Mouse (Mus musculus) hindbrain, embryonic 14.5 days (tissue): ENCODE data around the gene Taf3. TPM values are rescaled to one million over a fixed set of nuclear protein-coding genes. Genes with fewer than 3 reads are reported as not detected.
A peak's percentile ranks its signal among the peaks of the same experiment; 100 is the strongest.

Experiments
- ATAC-seq: fragments of 200-750 bp; cut with Nextera tagmentation; 2 replicates; pipeline ENCODE4 v1.8.0; 2017; ENCODE audit warnings: moderate number of reproducible peaks, mild to moderate bottlenecking, moderate TSS enrichment, moderate library complexity; ENCODE audit not compliant: low FRiP score
- DNase-seq: peaks from one replicate; pipeline ENCODE4 v3.0.0-alpha.2; 2015; ENCODE audit warnings: low spot score
- H3K27ac ChIP-seq: fragments of 300-500 bp; sonication (generic); 2 replicates; pipeline ENCODE4 v1.5.1; 2014; ENCODE audit warnings: mild to moderate bottlenecking, moderate library complexity
- H3K27me3 ChIP-seq: fragments of 300-500 bp; sonication (generic); 2 replicates; pipeline ENCODE4 v1.6.1; 2014; ENCODE audit warnings: mild to moderate bottlenecking, low read length, mixed read lengths; ENCODE audit not compliant: control insufficient read depth, insufficient read depth
- H3K36me3 ChIP-seq: fragments of 300-500 bp; sonication (generic); replicated peaks from 2 replicates; pipeline ENCODE4 v1.6.1; 2014; ENCODE audit not compliant: control insufficient read depth, insufficient read depth
- H3K4me1 ChIP-seq: fragments of 300-500 bp; sonication (generic); replicated peaks from 2 replicates; pipeline ENCODE4 v1.6.1; 2014; ENCODE audit warnings: antibody characterized with exemption, low read length, mixed read lengths; ENCODE audit not compliant: control insufficient read depth, insufficient read depth
- H3K4me2 ChIP-seq: fragments of 300-500 bp; sonication (generic); replicated peaks from 2 replicates; pipeline ENCODE4 v1.6.1; 2014; ENCODE audit warnings: mild to moderate bottlenecking, moderate library complexity
- H3K4me3 ChIP-seq: fragments of 300-500 bp; sonication (generic); replicated peaks from 2 replicates; pipeline ENCODE4 v1.5.1; 2014; ENCODE audit warnings: mild to moderate bottlenecking, low read length
- H3K9ac ChIP-seq: fragments of 300-500 bp; sonication (generic); 2 replicates; pipeline ENCODE4 v1.6.1; 2014
- H3K9me3 ChIP-seq: fragments of 300-500 bp; sonication (generic); 2 replicates; pipeline ENCODE4 v1.6.1; 2016; ENCODE audit warnings: low read length; ENCODE audit not compliant: control insufficient read depth
- WGBS: fragments of 180-500 bp; shearing (Covaris S2); extraction: QIAGEN DNeasy Blood & Tissue Kit; methylation state at CpG from one replicate; pipeline ENCODE4 v1.1.7; 2014; 5-methylcytosine and 5-hydroxymethylcytosine counted together
- polyA plus RNA-seq: library from polyadenylated mRNA; unstranded; fragments of >200 nt; fragmentation: Nextera tagmentation; extraction: Ambion mirVana; gene quantifications from 2 replicates; pipeline ENCODE4 v1.2.1, GENCODE M21; 2014

The Taf3 gene
- 12.6 and 13.1 TPM in 2 replicates for polyA plus RNA-seq

- H3K4me1 ChIP-seq: peaks cover 19% of the 10 kb centered on the region
- under 1% methylated on average over 36 of the region's 36 CpGs for WGBS
- peak; percentile 95 for ATAC-seq
- no peaks in the 10 kb centered on the region for H3K9me3 ChIP-seq
- peak within 1 kb of the TSS; percentile 54 for H3K27ac ChIP-seq
- peak within 1 kb of the TSS; percentile 79 for H3K4me2 ChIP-seq
- peak within 1 kb of the TSS; percentile 88 for H3K4me3 ChIP-seq
- no peaks in the 10 kb centered on the region for H3K27me3 ChIP-seq
- no peaks in the 10 kb centered on the region for H3K36me3 ChIP-seq
- DNase-seq: peak; percentile 91
- H3K9ac ChIP-seq: peak within 1 kb of the TSS; percentile 73
Measured at GRCm38 (mm10) chr2:10048461-10048860, at the start of gene Taf3. Gene Taf3 (minus strand): TSS chr2:10048596.

GRCm38 (mm10) chr2:10094327-10095100, 46.1 kb upstream of the Taf3 start:
- Histone ChIP-seq H3K9ac (no peak overlapping the region), H3K27me3 (no peaks in the 10 kb centered on the region), H3K9me3 (no peaks in the 10 kb centered on the region), H3K4me2 (no peak overlapping the region), H3K36me3 (peaks cover 52% of the 10 kb centered on the region), H3K27ac (no peak overlapping the region), H3K4me1 (no peaks in the 10 kb centered on the region), H3K4me3 (no peak overlapping the region)
- no peak for ATAC-seq
- WGBS: 91% methylated on average over 14 of the region's 14 CpGs
- no peak for DNase-seq

- 90% methylated on average over 8 of the region's 8 CpGs for WGBS
- DNase-seq (no peak), ATAC-seq (no peak)
- Histone ChIP-seq H3K4me1 (no peaks in the 10 kb centered on the region), H3K36me3 (peaks cover 69% of the 10 kb centered on the region), H3K9me3 (no peaks in the 10 kb centered on the region), H3K4me2 (no peak overlapping the region), H3K27me3 (no peaks in the 10 kb centered on the region), H3K9ac (no peak overlapping the region), H3K4me3 (no peak overlapping the region), H3K27ac (no peak overlapping the region)
Measured at GRCm38 (mm10) chr2:10087256-10087850, 39.0 kb upstream of the Taf3 start.

- no peak for DNase-seq
- Histone ChIP-seq H3K9ac (no peak overlapping the region), H3K27ac (no peak overlapping the region), H3K9me3 (no peaks in the 10 kb centered on the region), H3K4me3 (no peak overlapping the region), H3K27me3 (no peaks in the 10 kb centered on the region), H3K36me3 (peaks cover 29% of the 10 kb centered on the region), H3K4me1 (peaks cover 29% of the 10 kb centered on the region), H3K4me2 (no peak overlapping the region)
- 95% methylated on average over 1 of the region's 1 CpGs for WGBS
- ATAC-seq: no peak
Measured at GRCm38 (mm10) chr2:10082737-10083136, 34.3 kb upstream of the Taf3 start.

GRCm38 (mm10) chr2:10081453-10082080, 33.2 kb upstream of the Taf3 start:
- H3K27ac ChIP-seq: no peak overlapping the region
- H3K4me3 ChIP-seq: peak overlapping the region; percentile 92
- ATAC-seq (no peak), DNase-seq (no peak)
- H3K27me3 ChIP-seq: no peaks in the 10 kb centered on the region
- no peaks in the 10 kb centered on the region for H3K9me3 ChIP-seq
- H3K4me2 ChIP-seq: peak overlapping the region; percentile 73
- H3K4me1 ChIP-seq: peaks cover 38% of the 10 kb centered on the region
- peak overlapping the region; percentile 98 for H3K9ac ChIP-seq
- H3K36me3 ChIP-seq: peaks cover 21% of the 10 kb centered on the region
- 89% methylated on average over 5 of the region's 5 CpGs for WGBS

- peak within 1 kb of the TSS; percentile 82 for H3K4me2 ChIP-seq
- peak; percentile 98 for ATAC-seq
- peak within 1 kb of the TSS; percentile 94 for H3K27ac ChIP-seq
- H3K4me1 ChIP-seq: peaks cover 38% of the 10 kb centered on the region
- H3K9me3 ChIP-seq: no peaks in the 10 kb centered on the region
- under 1% methylated on average over 61 of the region's 61 CpGs for WGBS
- H3K9ac ChIP-seq: peak within 1 kb of the TSS; percentile 98
- peak; percentile 99 for DNase-seq
- H3K4me3 ChIP-seq: peak within 1 kb of the TSS; percentile 92
- H3K36me3 ChIP-seq: peaks cover 16% of the 10 kb centered on the region; the same call in 1 of the 2 replicates
- no peaks in the 10 kb centered on the region for H3K27me3 ChIP-seq
Measured at GRCm38 (mm10) chr2:10080310-10081010, 32.1 kb upstream of the Taf3 start, which contains the start of the genes Atp5c1 and Kin. Gene Atp5c1 (minus strand): TSS chr2:10080510. Gene Kin (plus strand): TSS chr2:10080593.

GRCm38 (mm10) chr2:10079745-10080309, 31.4 kb upstream of the Taf3 start:
- H3K4me2 ChIP-seq: peak overlapping the region; percentile 82
- peak overlapping the region; percentile 92 for H3K4me3 ChIP-seq
- H3K27me3 ChIP-seq: no peaks in the 10 kb centered on the region
- H3K36me3 ChIP-seq: peaks cover 11% of the 10 kb centered on the region; the same call in 1 of the 2 replicates
- H3K4me1 ChIP-seq: peaks cover 38% of the 10 kb centered on the region
- DNase-seq (no peak), ATAC-seq (no peak)
- H3K9ac ChIP-seq: peak overlapping the region; percentile 98
- 1% methylated on average over 28 of the region's 28 CpGs for WGBS
- peak overlapping the region; percentile 94 for H3K27ac ChIP-seq
- H3K9me3 ChIP-seq: no peaks in the 10 kb centered on the region

- H3K27me3 ChIP-seq: no peaks in the 10 kb centered on the region
- peaks cover 33% of the 10 kb centered on the region for H3K4me1 ChIP-seq
- DNase-seq (no peak), ATAC-seq (no peak)
- H3K27ac ChIP-seq: no peak overlapping the region
- H3K4me3 ChIP-seq: no peak overlapping the region
- no peak overlapping the region for H3K9ac ChIP-seq
- H3K36me3 ChIP-seq: peaks cover 10% of the 10 kb centered on the region; the same call in 1 of the 2 replicates
- no peak overlapping the region for H3K4me2 ChIP-seq
- 93% methylated on average over 8 of the region's 8 CpGs for WGBS
- H3K9me3 ChIP-seq: no peaks in the 10 kb centered on the region
Measured at GRCm38 (mm10) chr2:10076675-10077074, 28.3 kb upstream of the Taf3 start.
